Mouse (Mus musculus) thymus, postnatal 4 days (tissue): ENCODE data around the gene Wdr81.

Experiments
- DNase-seq: peaks from one replicate; pipeline ENCODE4 v3.0.0; 2021

Wdr81 gene

DNA sequence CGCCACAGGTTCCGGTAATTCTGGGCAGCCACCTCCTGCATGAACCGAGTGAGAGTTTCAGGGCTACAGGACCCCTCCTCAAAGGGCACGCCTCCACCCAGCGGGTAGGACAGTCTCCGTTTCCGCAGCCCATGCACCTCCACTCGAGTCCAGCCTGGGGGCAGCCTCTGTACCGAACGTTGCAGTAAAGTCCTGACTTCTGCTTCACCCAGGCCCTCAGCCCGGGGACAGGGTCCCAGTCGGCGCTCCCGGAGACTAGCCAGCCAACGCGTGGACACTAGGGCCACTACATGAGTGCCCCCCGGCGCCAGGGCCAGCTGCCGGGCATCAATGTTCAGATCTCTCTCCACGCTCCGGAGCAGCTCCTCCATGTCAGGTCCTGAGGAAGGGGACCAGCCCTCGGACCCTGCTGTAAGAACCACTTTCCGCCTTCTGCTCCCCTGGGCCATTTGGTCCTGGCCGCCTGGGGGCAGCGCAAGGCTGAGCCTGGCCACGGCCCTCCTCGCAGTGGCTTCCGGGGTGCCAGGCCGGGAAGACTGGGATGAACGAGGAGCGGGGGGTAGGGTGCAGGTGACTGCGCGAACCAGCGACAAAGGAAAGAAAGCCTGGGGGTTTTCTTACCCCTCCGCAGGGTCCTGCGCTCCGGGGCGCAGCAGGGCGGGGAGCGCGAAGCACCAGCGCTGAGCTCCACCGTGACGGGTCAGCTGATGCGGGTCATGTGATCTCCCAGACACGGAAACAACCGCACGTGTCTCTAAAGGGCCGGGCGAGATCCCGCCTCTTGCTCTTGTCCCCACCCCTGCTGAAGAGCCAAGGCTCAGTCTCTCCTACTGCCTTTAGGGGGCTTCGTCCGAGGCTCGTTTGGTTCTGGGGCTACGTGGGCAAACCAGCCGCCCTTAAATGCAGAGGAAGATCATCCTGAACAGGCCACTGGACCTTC, at the start of gene Wdr81:
TSS of gene Wdr81 (minus strand) at position 727 of the 940 bp plus-strand sequence.
- DNase-seq, result peak; percentile 86

DNA sequence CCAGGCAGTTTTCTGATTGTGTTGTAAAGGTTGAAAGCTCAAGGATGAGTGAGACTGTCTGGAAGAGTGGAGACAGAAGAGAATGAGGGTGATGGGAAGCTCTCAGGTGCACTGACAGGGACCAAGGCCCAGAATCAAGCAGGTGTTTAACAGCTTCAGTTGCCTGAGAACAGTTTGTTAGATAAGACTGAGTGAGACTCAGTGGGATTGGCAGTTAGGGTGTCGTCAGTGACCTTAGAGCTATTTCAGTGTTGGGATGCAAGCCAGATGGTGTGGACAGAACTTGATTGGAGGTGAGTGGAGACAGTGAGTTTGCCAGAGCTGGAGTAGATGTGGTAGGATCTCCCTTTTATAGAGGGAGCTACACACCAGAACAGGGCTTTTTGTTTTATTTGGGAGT, 43.6 kb upstream of the Wdr81 start:
- no peak for DNase-seq

DNA sequence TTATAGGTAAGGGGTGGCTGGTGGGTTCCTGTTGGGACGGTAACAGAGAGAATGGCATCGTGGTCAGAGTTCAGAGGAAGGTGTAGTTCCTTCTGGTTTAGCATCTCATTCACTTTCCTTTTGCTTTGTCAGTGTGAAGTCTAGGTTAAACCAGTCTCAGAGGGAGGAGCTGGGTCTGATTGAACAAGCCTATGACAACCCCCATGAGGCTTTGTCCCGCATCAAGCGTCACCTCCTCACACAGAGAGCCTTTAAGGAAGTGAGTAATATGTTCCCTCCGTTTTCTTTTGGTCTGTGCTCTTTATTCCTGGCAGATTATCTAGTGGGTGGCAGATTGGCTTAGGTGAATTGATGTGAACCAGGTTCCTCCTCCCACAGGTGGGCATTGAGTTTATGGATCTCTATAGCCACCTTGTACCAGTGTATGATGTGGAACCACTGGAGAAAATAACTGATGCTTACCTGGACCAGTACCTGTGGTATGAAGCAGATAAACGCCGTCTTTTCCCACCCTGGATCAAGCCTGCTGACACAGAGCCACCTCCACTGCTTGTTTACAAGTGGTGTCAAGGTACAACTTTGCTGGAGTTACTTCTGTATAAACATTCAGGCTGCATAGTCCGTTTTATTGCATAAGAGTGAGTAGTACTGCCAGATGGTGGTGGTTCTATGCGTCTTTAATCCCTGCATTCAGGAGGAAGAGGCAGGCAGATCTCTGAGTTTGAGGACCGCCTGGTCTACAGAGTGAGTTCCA, 40.0 kb upstream of the Wdr81 start:
- no peak for DNase-seq

DNA sequence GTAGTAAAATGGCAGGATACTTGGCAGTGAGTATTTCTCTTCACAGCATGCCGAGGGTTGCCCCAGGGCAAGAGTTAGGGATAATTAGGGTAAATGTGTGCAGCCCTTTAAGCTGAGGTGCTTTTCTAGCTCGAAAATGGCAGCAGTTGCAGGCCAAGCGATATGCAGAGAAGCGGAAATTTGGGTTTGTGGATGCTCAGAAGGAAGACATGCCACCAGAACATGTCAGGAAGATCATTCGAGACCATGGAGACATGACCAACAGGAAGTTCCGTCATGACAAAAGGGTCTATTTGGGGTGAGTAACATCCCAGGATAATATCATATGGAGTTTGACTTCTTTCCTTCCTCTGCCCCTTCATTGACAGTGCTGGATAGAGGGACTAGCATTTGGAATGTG, 33.0 kb upstream of the Wdr81 start:
- no peak for DNase-seq

DNA sequence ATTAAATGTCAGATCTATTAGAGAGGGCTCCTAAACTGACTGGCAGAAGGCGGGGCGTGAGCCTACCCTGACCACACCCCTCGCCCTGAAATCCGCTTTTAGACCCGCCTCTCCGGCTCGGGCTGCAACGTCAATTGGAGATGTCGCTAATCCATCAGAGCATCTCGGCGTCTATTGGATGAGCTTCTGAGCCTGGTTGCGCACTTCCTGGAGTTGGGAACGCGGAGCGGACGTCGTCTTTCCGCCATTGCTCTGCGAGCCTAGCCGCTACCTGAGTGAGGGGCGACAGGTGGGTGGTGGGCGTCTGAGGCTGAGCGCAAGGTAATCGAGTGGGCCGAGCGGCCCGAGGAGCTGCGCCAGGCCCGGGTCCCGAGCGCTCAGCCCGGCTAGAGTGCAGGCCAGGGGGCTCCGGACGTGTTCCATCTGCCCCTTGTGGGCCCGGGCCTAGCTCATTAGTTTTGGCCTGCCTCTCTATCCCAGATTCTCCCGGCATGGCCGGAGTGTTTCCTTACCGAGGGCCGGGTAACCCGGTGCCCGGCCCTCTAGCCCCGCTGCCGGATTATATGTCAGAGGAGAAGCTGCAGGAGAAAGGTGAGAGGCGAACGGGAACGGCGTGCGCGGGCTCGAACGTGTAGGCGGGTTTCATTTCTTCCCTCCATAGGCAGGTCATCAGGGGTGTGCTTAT, 32.2 kb upstream of the Wdr81 start, which contains the start of gene Prpf8:
TSS of gene Prpf8 (plus strand) at position 216 of the 685 bp plus-strand sequence.
- peak; percentile 94 for DNase-seq

DNA sequence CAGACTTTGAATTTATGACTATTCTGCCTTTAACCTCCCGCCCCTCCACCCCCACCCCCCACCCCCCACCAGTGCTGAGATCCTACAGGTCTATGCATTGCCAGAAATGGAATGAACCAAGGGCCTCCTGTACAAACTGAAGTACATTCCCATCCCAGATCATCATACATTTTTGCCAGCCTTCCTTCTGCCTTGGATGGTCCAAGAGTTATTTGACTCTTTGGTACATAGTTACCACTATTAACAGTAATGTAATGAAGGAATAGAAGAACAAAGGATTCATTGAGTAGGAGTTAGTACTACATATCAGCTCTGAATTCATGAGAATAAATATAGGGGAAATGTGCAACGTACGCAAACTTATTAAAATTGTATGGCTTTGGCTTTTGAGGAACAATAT, 31.7 kb upstream of the Wdr81 start:
- DNase-seq, result no peak

DNA sequence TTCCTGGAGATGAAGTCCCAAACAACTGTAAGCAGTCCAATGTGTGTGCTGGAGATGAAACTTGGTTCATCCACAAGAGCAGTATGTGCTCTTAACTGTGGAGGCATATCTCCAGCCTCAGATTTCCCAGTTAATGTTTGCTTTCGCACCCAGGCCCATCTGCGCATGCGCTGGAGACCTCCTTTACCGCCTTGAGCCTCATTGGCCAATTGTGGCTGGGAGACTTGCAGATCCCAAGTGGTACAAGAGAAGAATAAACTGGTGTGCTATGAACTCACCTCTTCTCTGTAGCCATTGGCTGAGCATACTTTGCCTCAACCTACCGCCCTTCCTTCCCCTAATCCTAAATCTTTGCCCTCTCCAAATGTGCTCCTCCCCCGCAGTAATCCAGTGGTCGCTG, 18.9 kb upstream of the Wdr81 start:
- DNase-seq, result no peak

DNA sequence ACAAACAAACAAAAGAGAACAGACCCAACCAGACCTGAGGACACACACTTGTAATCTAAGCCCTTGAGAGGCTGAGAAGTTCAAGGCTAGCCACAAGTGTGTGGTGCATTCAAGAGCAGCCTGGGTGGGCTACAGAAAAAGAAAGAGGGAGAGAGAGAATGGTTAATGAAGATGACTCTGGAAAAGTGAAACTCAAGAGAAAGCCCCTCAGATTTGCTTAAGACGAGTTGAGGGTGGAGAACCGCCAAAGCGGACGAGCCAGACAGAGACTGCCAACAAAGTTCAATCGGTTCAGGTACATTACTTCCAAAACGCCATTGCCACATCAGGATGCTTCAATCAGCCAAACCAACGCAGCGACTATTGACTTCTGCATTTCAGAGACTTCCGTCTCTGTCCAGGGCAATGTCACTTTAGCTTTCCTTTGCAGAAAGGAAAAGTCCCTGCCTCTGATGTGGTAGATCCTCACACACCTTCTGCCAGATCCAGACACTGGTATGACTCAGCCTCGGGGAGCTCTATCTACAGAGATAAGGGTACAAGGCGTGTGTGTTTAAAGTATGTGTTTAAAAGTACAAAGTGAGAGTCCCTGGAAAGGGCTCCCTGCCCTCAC, 18.1 kb upstream of the Wdr81 start:
- DNase-seq, result peak; percentile 10

DNA sequence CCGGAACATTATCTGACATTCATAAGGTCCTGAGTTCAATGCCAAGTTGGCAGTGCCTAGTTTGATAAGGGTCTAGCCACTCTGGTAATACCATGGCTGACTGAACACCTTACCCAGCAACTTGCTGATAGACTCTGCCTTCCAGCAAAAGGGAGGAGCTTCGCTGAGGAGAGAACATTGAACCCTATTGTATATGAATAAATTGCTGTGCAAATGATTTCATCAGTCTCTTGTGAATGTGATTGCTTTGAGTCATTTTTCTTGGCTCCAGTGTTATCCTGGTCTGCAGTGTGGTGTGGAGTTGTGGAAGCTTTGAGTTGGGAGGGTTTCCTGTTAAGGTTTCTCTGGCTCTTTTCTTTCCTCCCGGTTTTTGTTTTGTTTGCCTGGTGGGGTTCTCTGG, 16.2 kb upstream of the Wdr81 start:
- DNase-seq, result no peak

DNA sequence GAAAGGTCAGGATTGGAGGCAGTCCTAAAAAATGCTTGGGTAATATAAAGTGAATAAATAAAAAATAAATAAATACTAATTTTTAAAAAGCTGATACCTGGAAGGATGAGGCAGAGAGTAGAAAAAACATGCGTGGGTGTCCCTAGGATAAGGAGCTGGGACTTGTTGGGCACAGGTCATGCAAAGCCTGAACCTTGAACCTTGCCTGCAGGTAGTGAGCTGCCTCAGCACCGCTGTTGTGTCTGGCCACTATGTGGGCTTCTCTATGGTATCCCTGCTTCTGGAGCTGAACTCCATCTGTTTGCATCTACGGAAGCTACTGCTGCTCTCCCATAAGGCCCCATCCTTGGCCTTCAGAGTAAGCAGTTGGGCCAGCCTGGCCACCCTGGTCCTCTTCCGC, 14.7 kb upstream of the Wdr81 start:
- no peak for DNase-seq

DNA sequence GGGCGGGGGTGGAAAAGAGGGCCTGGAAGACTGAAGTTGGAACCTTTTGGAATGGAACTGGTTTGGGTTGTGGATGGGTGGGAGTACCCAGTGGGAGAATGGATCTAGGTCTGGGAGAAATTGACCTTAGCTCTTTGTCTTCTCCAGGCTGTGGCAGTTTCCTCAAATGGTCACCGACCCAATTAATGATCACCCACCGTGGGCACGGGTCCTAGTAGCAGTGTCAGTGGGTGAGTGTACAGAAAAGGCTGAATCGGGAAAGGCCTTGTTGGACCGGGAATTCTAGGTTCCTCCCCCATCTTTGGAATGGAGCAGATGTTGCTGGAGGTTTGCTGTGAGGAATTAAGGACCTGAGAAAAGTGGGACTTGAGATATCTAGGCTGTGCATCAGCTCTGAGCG, 13.9 kb upstream of the Wdr81 start:
- no peak for DNase-seq

DNA sequence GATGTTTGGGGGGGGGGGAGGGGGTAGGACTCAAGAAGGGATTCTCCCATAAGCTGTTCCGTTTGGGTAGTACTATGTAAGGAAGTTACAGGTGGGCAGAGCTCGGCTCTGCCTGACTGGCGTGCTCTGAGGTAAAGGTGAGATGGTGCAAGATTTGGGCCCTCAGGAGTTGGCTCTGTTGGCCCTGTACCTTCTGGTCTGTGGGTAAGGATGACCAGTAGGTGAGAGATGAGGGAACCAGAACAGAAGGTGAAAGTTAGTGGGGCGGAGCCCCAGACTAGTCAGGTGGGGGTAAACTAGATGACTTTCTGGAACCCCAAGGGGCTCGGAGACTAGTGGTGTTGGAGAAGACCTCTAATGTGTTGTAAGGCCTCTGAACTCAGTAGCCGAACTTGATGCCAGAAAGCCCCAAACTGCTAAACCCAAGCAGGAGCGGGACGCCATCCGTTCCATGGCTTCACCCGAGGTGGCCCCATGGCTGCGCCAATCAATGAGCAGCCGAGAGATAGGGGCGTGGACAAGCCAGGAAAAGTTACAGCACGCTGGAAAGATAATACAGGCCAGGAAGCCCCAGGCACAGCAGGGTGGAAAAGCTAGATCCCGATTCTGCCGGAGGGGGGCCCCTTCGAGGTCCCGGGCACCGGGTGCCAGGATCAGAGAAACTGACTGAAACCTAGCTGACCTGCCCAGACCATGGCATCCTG, 13.1 kb upstream of the Wdr81 start:
- peak; percentile 53 for DNase-seq

DNA sequence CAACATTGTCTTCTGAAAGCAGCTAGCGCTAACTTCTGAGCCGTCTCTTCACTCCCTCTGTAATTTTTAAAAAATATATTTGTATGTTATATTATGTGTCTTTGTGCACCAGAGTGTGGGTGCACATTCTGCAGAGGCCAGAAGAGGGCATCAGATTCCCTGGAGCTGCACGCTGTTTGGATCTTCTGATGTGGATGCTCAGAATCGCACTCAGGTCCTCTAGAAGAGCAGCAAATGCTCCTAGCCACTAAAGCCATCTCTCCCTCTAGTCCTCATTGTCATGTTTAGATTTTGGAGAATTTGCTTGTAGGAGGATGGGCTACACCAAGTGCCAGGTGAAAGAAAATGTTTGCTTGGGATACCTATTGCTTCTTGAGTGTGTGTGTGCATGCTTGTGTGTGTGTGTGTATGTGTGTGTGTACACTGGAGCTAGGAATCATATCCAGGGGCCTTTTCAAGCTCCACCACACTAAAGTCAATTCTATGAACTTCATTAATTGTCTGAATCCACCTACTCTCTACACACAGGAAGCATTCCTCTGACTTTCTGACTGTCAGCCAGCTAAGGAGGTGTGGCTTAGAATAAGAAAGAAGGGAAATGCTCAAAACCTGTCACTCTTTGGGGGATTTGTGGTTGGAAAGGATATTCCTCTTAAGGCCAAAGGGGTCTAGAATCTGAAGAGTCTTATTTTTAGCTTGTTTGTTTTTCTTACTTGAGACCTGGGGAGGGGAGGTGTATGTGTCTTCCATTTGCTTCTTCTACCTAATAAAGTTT, 12.4 kb upstream of the Wdr81 start:
- no peak for DNase-seq

DNA sequence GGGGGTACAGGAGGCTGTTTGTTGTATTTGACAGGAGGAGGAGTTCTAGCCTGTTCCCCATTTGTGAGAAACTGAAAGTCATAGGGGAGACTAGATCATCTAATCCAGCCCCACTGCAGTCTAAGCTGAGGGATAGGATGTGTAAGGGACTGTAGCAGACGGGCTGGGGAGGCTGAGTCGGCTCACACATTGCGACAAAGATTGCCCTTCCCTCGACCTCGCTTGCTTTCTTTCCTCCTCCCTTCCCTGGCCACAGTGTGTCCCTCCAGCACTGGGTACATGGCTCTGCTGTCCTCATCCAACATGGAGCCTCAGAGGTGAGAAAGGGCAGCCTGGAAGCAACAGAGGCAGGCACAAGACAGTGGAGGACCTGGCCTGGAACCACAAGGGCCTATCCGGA, 10.5 kb upstream of the Wdr81 start:
- no peak for DNase-seq

DNA sequence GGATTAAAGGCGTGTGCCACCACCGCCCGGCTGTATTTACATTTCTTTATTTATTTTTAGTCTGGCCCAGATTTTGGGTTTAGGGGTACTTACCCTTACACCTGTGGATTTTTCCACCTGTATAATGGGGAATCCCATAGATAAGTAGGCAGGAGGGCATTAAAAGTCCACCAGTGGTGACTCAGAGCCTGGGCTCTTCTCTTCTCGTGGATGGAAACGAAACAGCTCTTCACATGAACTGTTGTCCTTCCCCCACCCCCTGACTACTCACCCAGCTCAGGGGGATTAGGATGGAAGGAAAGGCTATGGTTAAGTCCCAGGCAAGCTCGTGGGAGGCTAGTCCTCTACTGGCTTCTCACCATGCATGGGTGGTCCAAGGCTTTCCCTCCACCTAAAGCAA, 9.9 kb upstream of the Wdr81 start:
- no peak for DNase-seq

DNA sequence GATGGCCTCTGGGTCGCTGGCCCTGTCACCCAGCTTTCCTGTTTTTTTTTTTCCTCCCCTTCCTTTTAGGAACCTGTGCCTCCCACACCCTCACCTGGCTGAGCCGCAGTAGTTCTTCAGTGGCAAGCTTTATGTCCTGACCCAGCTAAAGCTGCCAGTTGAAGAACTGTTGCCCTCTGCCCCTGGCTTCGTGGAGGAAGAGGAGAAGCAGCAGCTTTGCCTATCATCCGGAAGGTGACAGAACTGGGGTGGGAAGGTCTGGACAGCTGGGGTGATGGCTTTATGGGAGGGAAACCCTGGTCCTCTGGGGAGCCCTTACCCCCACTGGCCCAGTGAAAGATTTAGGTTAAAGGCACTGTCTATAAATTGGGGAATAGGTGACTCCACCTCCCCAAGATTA, 9.1 kb upstream of the Wdr81 start:
- no peak for DNase-seq

DNA sequence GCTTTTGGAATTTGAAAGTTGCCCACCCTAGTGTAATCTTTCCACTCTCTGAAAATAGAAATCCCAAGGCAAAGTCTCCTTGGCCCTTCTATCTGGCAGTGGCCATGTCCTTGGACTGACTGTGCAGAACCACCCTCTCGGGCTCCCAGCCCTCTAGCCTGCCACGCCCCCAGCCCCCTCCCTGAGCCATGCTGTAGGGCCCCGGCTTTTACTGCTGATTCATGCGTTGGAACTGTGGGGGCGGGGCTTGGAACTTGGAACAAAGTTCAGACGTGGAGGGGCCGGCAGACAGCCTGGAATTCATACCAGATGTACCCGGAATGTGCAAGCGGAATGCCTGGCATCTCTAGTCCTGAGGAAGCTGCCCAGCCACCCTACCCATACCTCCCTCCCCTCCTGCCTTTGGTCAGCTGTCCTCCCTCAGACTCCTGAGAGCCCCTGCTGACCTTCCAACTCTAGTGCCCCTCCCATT, 8.4 kb upstream of the Wdr81 start:
- DNase-seq, result peak; percentile 77

DNA sequence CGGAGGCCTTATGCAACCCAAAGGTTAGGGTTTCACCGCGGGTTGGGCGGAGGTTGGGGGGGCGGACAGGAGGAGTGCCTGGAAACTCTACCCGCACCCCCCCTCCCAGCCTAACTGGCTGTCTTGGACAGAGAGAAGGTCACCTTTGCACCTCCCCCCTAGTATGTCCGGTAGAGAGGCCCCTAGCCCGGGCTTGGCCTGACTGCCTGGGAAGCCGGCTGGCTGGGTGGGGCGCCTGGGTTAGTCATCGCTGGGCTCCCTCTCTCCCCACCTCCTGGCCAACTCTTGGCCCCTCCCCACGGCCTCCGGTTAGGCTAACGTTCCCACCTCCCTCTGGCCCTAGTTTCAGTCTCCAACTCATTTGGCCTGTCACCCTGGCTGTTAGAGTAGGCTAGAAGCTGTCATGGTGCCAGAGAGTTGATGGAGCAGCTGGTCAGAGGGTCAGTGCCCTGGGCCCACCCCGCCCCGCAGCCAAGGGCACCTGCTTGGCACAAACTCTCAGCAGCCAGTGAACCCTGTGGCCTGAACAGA, 7.8 kb upstream of the Wdr81 start:
- peak; percentile 64 for DNase-seq

DNA sequence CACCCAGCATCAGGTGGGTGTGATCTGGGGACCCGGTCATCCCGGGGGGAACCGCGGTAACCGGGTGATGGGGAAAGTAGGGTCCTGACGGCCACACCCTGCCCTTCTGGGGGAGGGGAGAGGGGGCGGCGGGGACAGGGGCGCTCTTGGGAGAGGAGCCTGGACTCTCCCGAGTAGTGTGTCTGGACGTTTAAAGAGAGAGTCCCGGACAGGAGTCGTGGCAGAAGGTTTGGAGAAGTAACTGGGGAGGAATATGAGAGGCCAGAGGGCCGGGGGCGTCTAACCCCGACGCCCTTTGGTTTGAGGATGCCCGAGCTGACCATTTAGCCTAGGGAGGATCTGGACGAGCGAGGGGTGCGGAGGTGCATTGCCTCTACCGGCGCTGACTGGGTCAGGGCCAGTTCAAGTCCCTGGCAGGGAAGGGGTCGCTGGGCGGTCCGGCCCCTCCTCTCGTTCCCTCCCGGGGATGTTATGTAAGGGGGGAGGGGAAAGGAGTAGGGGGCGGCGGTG, 7.3 kb upstream of the Wdr81 start:
- no peak for DNase-seq

DNA sequence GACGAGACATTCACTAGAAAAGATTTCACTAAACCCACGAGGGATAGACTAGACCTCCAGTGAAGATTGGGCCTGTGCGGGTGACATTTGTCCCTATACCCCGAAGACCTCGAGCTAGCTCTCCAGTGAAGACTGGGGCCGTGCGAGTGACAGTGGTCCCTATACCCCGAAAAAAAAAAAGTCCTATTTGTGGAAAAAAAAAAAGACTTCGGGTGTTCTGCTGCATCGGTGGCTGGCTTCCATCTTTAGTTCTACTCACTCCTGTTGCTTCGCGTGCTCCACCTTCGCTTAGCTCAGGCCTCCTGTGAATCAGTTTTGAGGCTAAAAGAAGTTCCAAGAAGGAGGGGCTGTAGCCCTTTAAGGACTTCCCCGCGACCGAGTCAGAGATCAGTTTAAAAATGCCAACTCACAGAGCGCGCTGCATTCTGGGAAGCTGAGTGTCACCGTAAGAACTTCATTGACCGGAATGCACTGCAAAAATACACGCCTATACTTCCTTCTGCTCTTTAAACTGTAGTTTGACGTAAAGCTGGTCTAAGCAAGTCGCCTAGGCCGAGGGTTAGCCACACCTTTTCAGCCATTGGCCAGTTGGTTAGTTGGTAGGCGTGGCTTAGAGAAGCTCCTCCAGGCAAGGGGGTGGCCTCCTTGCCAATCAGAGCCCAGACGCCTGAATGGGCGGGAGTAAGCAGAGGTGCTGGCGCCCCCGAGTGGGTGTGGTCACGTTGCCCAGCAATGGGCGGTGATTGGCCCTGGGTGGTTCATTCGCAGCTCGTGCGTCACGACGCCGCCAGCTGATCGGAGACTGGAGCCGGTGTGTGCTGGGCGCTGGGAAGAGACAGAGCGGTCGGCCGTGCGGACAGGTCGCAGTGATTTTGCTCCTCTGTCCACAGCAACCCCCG, 6.6 kb upstream of the Wdr81 start, which contains the start of gene Tlcd2:
TSS of gene Tlcd2 (plus strand) at position 872 of the 899 bp plus-strand sequence.
- peak; percentile 98 for DNase-seq
